Mouse (Mus musculus): ENCODE data around the gene Olfr156. TPM values are rescaled to one million over a fixed set of nuclear protein-coding genes. Genes with fewer than 3 reads are reported as not detected.

Olfr156 gene
- total RNA-seq, 1 experiment from 2014 or later = not detected

Other genes with a start within 250 kb of the Olfr156 start
- gene Rgp1, start 245.2 kb downstream of the Olfr156 start, total RNA-seq (2017) = 21.0 and 23.2 TPM in 2 replicates
- 22.2 and 23.2 TPM in 2 replicates for gene Gba2, start 245.0 kb downstream of the Olfr156 start, total RNA-seq (2017)
- not detected in 2 replicates for gene Msmp, start 239.4 kb downstream of the Olfr156 start, total RNA-seq (2017)
- 0.35 and 0.37 TPM in 2 replicates for gene Npr2, start 192.0 kb downstream of the Olfr156 start, total RNA-seq (2017)
- gene Spag8, start 170.3 kb downstream of the Olfr156 start, total RNA-seq (2017) = 0.23 and 0.86 TPM in 2 replicates
- 5.1 and 21.5 TPM in 2 replicates for gene Hint2, start 167.4 kb downstream of the Olfr156 start, total RNA-seq (2017)
- 0.47 and 0.49 TPM in 2 replicates for gene Tmem8b, start 154.9 kb downstream of the Olfr156 start, total RNA-seq (2017)
- 0.61 and 0.93 TPM in 2 replicates for gene Fam221b, start 154.8 kb downstream of the Olfr156 start, total RNA-seq (2017)
- not detected in 2 replicates for gene Olfr70, start 123.1 kb downstream of the Olfr156 start, total RNA-seq (2017)
- gene Olfr71, start 113.6 kb downstream of the Olfr156 start, total RNA-seq (2017) = not detected in 2 replicates
- not detected in 2 replicates for gene Hrct1, start 96.7 kb downstream of the Olfr156 start, total RNA-seq (2017)
- not detected in 2 replicates for gene Spaar, start 93.9 kb downstream of the Olfr156 start, total RNA-seq (2017)
- not detected in 2 replicates for gene Olfr159, start 52.9 kb downstream of the Olfr156 start, total RNA-seq (2017)
- not detected in 2 replicates for gene Olfr157, start 16.3 kb upstream of the Olfr156 start, total RNA-seq (2017)
- not detected in 2 replicates for gene Olfr155, start 27.7 kb upstream of the Olfr156 start, total RNA-seq (2017)
- 0.86 and 2.9 TPM in 2 replicates for gene Reck, start 51.6 kb upstream of the Olfr156 start, total RNA-seq (2017)
- gene Glipr2, start 133.5 kb upstream of the Olfr156 start, total RNA-seq (2017) = 257 and 262 TPM in 2 replicates
- 1.6 and 3.6 TPM in 2 replicates for gene Ccin, start 159.6 kb upstream of the Olfr156 start, total RNA-seq (2017)
- 339 TPM in 2 replicates for gene Clta, start 180.6 kb upstream of the Olfr156 start, total RNA-seq (2017)